Mouse (Mus musculus): ENCODE results near the gene Tssc4.

Tssc4 gene

GRCm38 (mm10) chr7:143068882-143069591, at the start of gene Tssc4:
Gene Tssc4 (plus strand): TSS chr7:143069249.
- peak; percentile 98 for DNase-seq

- no peak for DNase-seq
Measured at GRCm38 (mm10) chr7:143020040-143020439, 49.0 kb upstream of the Tssc4 start.

GRCm38 (mm10) chr7:143020764-143021163, 48.3 kb upstream of the Tssc4 start:
- no peak for DNase-seq

- DNase-seq: no peak
Measured at GRCm38 (mm10) chr7:143021356-143022164, 47.5 kb upstream of the Tssc4 start.

- no peak for DNase-seq
Measured at GRCm38 (mm10) chr7:143023499-143023898, 45.5 kb upstream of the Tssc4 start.

DNA sequence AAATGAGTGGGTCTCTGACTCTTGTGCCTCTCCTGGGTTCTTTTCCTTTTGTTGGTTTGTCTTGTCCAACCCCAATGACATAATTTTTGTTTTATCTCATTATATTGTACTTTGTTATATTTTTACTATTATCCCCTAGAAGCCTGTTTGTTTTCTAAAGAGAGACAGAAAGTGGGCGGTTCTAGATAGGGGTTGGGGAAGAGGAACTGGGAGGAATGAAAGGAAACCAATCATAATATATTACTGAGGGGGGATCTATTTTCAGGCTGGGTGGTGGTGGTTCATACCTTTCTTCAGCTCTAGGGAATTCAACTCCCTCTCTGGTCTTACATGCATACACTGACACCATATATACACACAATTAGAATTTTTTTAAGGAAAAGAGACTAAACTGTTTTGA, 44.8 kb upstream of the Tssc4 start:
- no peak for DNase-seq

DNA sequence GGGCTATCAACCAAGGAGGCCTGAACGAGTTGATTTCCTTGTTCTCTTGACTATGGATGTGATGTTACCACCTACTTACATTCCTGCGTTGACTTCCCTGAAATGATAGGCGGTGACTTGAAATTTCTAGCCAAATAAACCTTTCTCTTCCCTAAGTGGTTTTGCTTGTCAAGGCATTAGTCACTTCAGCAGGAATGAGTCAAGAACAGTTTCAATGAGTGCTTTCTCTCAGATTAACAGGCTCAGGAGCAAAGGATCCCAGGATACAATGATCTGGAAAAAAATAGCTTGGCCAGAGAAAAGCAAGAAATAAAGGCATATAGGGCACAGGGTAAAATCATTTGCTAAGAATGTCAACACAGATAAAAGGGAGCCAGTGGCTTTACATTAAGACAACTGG, 43.6 kb upstream of the Tssc4 start:
- no peak for DNase-seq

- no peak for DNase-seq
Measured at GRCm38 (mm10) chr7:143027196-143027595, 41.9 kb upstream of the Tssc4 start.

DNA sequence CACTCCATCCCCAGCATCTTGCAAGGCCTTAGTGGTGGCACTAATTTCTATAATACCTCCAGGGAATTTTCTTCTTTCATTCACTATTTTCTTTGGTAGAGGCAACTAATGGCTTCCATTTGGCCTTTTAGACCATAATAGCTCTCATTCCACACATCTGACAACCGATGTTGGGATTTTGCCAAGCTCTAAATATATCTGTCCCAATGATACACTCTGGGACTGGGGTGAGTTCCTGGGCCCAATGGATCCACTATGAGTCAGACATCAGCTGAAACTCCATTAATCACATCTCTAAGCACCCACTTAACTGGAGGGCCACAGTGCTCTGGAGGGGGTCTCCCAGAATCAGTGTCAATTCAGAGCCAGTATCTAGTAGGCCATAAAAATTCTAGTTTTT, 37.2 kb upstream of the Tssc4 start:
- no peak for DNase-seq

- no peak for DNase-seq
Measured at GRCm38 (mm10) chr7:143033581-143033980, 35.5 kb upstream of the Tssc4 start.

DNA sequence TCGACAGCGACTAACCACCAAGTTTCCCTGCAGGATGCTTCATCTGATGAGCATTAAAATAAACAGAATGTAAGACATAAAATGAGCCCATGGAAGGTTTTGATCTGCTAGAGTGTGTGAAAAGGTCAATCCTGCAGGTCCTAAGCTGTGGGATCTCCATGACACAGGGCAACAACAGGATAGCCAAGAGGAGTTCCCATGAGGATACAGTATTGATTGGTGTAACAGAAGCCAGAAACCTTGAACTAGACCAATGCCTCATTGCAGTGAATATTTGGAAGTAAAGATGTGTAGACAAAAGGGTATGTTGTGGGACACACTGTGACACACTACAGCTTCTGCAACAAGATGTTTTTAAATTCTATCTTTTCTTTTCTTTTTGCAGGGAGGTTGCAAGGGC, 34.9 kb upstream of the Tssc4 start:
- no peak for DNase-seq

GRCm38 (mm10) chr7:143034519-143035450, 34.3 kb upstream of the Tssc4 start:
- DNase-seq: no peak

GRCm38 (mm10) chr7:143036787-143037186, 32.3 kb upstream of the Tssc4 start:
- no peak for DNase-seq

DNA sequence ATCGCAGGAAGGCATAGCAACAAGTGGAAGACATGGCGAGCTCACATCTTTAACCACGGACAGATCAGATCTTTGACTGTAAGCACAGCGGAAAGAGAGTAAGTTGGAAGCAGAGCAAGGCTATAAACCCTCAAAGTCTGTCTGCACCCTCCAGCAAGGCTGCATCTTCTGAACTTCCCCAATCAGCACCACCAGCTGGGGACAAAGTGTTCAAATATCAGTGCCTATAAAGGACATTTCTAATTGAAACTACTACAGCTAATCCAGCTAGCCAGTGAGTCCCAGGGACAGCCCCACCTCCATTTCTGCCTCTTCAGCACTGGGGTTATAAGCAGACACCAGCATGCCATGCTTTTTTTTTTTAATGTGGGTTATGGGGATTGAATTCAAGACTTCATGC, 31.7 kb upstream of the Tssc4 start:
- DNase-seq: no peak

DNA sequence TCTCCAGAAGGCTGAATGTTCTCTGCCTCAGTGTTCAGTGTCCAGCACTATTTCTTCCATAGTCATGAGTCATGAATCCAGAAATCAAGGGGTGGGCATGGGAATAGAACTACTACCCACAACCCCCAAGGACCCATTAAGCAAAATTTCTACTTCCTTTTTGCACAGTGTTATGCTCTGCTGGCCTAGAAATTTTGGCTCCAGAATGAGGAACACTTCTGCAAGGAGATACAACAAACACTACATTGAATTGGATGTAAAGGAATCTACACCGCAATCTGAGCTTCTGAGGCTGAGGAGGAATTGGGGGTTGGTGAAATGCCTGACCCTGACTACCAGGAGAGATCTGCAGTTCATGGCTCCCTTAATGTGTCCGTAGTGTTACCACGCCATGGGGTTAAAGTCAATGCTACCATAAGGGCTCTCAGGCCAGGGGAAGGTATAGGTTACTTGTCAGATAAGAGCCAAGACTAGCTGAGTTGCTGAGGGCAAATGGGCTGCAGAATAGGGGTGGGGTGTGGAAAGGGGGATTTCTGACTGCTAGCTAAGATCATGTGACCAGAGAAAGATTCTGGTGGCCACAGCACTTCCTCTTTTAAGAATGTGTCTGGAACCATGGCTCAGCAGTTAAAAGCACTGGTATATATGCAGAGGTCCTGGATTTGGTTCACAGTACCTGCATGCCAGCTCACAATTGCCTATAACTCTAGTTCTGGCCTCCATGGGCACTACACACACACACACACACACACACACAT, 30.7 kb upstream of the Tssc4 start:
- no peak for DNase-seq

GRCm38 (mm10) chr7:143040561-143040960, 28.5 kb upstream of the Tssc4 start:
- DNase-seq: no peak

DNA sequence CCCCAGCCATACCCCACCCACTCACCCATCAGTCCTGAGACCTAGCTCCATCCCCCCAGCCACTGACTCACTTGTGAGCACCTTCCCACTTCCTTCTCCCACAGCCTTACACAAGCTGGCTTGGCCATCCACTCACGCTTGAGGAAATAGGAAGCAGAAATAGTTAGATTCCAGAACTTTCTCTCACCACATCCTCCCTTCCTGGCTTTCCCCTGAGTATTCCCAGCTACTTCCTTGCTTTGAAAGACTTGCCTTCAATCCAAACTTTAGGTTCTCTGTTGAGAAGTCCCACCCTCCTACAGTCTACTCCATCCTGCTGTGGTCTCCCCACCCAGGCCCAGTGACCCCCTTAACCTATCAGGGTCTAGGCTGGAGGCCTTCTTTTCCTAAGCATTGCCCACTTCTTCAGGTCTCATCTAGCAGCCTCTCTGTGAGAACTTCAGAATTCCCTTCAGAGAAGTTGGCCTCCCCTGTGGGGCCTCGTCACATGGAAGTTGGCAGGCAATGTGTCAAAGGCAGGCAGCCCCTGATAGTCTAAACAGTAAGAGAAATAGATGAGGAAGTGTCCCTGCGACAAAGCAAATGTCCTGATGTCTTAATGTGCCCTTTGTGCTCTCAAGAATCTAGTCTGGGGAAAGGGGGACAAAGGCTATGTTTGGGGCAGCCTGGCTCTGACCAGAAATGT, 27.8 kb upstream of the Tssc4 start:
- DNase-seq: no peak

DNA sequence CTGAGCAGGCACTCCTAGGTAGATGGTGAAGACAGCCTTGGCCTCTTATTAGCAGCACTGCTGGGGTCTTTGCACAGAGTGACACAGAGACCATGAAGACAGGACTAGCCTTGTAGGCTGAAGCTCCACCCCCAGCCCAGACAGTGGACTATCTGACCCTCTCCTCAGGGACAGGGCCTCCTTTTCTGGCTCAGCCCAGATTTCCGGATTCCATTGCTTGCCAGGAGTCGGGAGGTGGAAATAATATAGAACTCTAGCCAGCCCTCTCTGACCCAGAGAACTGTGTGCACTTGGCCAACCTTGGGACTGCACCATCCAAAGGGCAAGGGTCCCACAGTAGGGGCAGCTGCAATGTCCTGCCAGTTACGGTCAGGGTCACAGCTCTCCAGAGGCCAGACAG, 27.0 kb upstream of the Tssc4 start:
- no peak for DNase-seq

- DNase-seq: no peak
Measured at GRCm38 (mm10) chr7:143042897-143043300, 26.1 kb upstream of the Tssc4 start.

DNA sequence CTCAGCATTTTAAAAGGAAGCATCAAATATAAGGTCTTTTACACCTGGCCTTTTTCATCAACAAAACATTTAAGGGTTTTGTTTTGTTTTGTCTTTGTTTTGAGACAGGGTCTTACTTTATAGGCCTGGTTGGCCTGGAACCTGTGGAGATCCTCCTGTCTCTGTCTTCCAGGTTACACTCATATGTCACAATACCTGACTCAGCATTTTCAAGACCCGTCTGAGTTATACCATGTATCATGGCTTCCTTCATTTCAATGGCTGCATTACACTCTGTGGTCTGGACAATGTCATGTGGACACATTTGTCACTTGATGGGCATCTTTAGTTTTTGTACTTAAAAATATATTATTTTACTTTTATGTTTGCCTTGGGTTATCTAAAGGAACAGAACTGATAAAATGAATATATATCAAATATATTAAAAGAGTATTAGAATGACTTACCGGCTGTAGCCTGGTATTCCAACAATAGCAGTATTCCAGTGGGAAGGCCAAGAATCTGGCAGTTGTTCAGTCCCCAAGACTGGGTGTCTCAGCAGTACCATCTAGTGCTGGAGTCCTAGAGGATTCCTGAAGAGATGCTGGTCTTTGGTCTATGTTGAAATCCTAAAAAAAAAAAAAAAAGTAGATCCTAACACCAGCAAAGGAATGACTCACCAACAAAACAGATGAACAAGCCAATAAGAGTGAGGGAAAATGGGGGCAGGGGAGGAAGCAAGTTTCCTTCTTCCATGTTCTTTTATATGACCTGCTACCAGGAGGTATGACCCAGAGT, 24.8 kb upstream of the Tssc4 start:
- DNase-seq: no peak

- DNase-seq: no peak
Measured at GRCm38 (mm10) chr7:143044826-143045206, 24.2 kb upstream of the Tssc4 start.
